Mouse (Mus musculus) MEL (cell line): ENCODE results near the gene Dennd2a.

Experiments used
- CTCF ChIP-seq, 3 experiments: IDR thresholded peaks in 2 of 3; conservative IDR thresholded peaks in 1 of 3; 2 replicates each; pipeline ENCODE4 v1.5.1; 2011 to 2012; ENCODE audit warnings: low read length in 3 of 3, low read depth in 2 of 3, mild to moderate bottlenecking in 2 of 3, improper control_type of control experiment in 1 of 3, inconsistent platforms in 1 of 3, mixed read lengths in 1 of 3, moderate library complexity in 1 of 3; ENCODE audit not compliant: control insufficient read depth in 1 of 3, insufficient read depth in 1 of 3, poor library complexity in 1 of 3, severe bottlenecking in 1 of 3
- E2F4 ChIP-seq: IDR thresholded peaks from 2 replicates; pipeline ENCODE4 v1.6.1; 2011; ENCODE audit warnings: low read depth, low read length, improper control_type of control experiment, borderline replicate concordance
- ELF1 ChIP-seq: IDR thresholded peaks from 2 replicates; pipeline ENCODE4 v1.6.1; 2014; ENCODE audit warnings: low read depth, mild to moderate bottlenecking, inconsistent platforms, low read length, improper control_type of control experiment, moderate library complexity
- EP300 ChIP-seq, 2 experiments: IDR thresholded peaks; 2 replicates each; pipeline ENCODE4 v1.6.1; 2011; ENCODE audit warnings: improper control_type of control experiment in 2 of 2, low read length in 2 of 2, low read depth in 1 of 2, mild to moderate bottlenecking in 1 of 2
- GATA1 ChIP-seq: IDR thresholded peaks from 2 replicates; pipeline ENCODE4 v1.6.1; 2011; ENCODE audit warnings: low read depth, low read length, improper control_type of control experiment
- MAZ ChIP-seq: IDR thresholded peaks from 2 replicates; pipeline ENCODE4 v1.6.1; 2012; ENCODE audit warnings: low read depth, mild to moderate bottlenecking, inconsistent platforms, low read length, improper control_type of control experiment
- MYC ChIP-seq: IDR thresholded peaks from 2 replicates; pipeline ENCODE4 v1.6.1; 2011; ENCODE audit warnings: low read depth, mild to moderate bottlenecking, low read length, improper control_type of control experiment, moderate library complexity
- POLR2A ChIP-seq, 2 experiments: IDR thresholded peaks; 2 replicates each; pipeline ENCODE4 v1.6.1; 2011 to 2012; ENCODE audit warnings: low read length in 2 of 2, mild to moderate bottlenecking in 2 of 2, control low read depth in 1 of 2, improper control_type of control experiment in 1 of 2, low read depth in 1 of 2, moderate library complexity in 1 of 2; ENCODE audit not compliant: control insufficient read depth in 1 of 2, insufficient read depth in 1 of 2, poor library complexity in 1 of 2
- TBP ChIP-seq: IDR thresholded peaks from 2 replicates; pipeline ENCODE4 v1.8.0; 2011; ENCODE audit warnings: low read depth, low read length, improper control_type of control experiment
- UBTF ChIP-seq: IDR thresholded peaks from 2 replicates; pipeline ENCODE4 v1.6.1; 2012; ENCODE audit warnings: low read depth, mild to moderate bottlenecking, inconsistent platforms, low read length, improper control_type of control experiment, moderate library complexity, borderline replicate concordance; ENCODE audit not compliant: insufficient read depth
- USF1 ChIP-seq: IDR thresholded peaks from 2 replicates; pipeline ENCODE4 v1.6.1; 2014; ENCODE audit warnings: low read depth, mild to moderate bottlenecking, inconsistent platforms, low read length, improper control_type of control experiment, moderate library complexity
- ZC3H11A ChIP-seq: IDR thresholded peaks from 2 replicates; pipeline ENCODE4 v1.6.1; 2012; ENCODE audit warnings: low read depth, mild to moderate bottlenecking, inconsistent platforms, low read length, improper control_type of control experiment

DNA sequence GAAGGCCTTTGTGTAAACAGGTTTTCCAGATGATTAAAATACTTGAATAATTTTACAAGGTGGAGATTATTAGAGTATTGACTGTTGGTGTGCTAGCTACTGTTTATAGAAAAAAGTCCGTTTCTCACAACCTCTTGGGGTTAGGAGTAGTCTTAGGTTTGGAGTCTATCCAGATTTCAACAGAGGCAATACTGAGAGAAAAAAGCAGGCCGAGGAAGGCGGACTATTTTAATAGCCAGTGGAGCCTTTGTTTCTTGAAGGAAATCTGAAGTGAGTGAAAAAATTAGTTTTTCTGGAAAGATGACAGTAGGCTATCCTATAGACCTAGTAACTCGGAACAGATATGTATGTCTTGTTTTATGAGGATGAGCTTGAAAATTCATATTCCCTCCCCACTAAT is 33.8 kb upstream of the Dennd2a start:
- no peak for TF ChIP-seq CTCF (IDR thresholded peaks at IDR 0.05 in 2 of 3, conservative IDR thresholded peaks at IDR 0.05 in 1 of 3; ENCODE audit: control insufficient read depth in 1 of 3, insufficient read depth in 1 of 3, low read depth in 2 of 3, low read length in 3 of 3, poor library complexity in 1 of 3, severe bottlenecking in 1 of 3)
- TF ChIP-seq UBTF: no peak
- no peak for TF ChIP-seq ZC3H11A
- TF ChIP-seq ELF1: no peak
- TF ChIP-seq E2F4: no peak
- no peak for TF ChIP-seq POLR2A (IDR thresholded peaks at IDR 0.05; ENCODE audit: control insufficient read depth in 1 of 2, insufficient read depth in 1 of 2, low read depth in 1 of 2, low read length in 2 of 2, poor library complexity in 1 of 2)
- no peak for TF ChIP-seq USF1
- no peak for TF ChIP-seq GATA1
- no peak for TF ChIP-seq EP300 (IDR thresholded peaks at IDR 0.05; ENCODE audit: low read depth in 1 of 2, low read length in 2 of 2)
- no peak for TF ChIP-seq TBP
- no peak for TF ChIP-seq MAZ
- TF ChIP-seq MYC: no peak
